Mouse (Mus musculus): Measurements from ENCODE around the gene Gm21812.
"Not testable (repeated sequence)": the region's sequence is repeated elsewhere in the genome, so short reads cannot be mapped to it uniquely, and the experiment has no call there.

The Gm21812 gene

GRCm38 (mm10) chrY:9347084-9347483 is at the start of gene Gm21812:
Gene Gm21812 (minus strand): TSS chrY:9347184.
- DNase-seq = not testable (repeated sequence)

Data from retina, postnatal 1 day (tissue).